Mouse (Mus musculus): Measurements from ENCODE around the gene Zfp598. TPM values are rescaled to one million over a fixed set of nuclear protein-coding genes. Genes with fewer than 3 reads are reported as not detected.

Zfp598 gene
- polyA plus RNA-seq, 1 experiment from 2014 or later = 13.7 TPM

DNA sequence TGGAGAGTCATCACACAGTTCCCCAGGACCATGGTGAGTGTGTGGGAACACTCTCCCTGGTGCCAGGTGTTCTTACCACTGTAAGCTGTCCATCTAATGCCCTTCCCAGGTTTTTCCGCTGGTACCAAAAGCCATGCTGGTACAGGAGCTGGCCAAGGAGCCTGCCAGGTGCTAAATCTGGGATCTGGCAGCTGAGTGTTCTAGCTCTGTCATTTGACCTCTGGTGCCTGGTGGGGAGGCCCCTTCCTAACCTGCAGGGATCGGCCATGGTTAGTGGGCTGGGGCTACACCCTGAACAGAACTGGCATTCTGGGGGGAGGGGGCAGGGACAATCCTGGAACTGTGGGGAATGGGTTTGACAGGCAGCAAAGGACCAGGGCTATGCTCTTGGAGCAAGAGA lies 58.1 kb downstream of the Zfp598 start, which contains the start of gene Rpl3l:
Gene Rpl3l, plus strand, starts transcription at position 203 of the 400 bp plus-strand sequence.
- no peak within 1 kb of the TSS for H3K9ac ChIP-seq (ENCODE audit: low read length)
- H3K36me3 ChIP-seq (ENCODE audit: control insufficient read depth, insufficient read depth, low read length) = no peaks in the 10 kb centered on the region
- H3K27me3 ChIP-seq (ENCODE audit: control insufficient read depth, insufficient read depth, low read length) = no peaks in the 10 kb centered on the region; the same call in 1 of the 2 replicates
- H3K9me3 ChIP-seq (replicated peaks; ENCODE audit: control insufficient read depth, low read length) = no peaks in the 10 kb centered on the region
- H3K4me3 ChIP-seq (replicated peaks; ENCODE audit: low read length) = no peak within 1 kb of the TSS
- peaks cover 6% of the 10 kb centered on the region; the same call in 1 of the 2 replicates for H3K4me1 ChIP-seq (ENCODE audit: control insufficient read depth, insufficient read depth, low read length)
- WGBS = 63% methylated on average over 2 of the region's 2 CpGs
- H3K4me2 ChIP-seq (ENCODE audit: low read depth, low read length) = no peak within 1 kb of the TSS
- no peak for ATAC-seq (ENCODE audit: insufficient read depth, low FRiP score)
- H3K27ac ChIP-seq (ENCODE audit: low read length) = no peak within 1 kb of the TSS

DNA sequence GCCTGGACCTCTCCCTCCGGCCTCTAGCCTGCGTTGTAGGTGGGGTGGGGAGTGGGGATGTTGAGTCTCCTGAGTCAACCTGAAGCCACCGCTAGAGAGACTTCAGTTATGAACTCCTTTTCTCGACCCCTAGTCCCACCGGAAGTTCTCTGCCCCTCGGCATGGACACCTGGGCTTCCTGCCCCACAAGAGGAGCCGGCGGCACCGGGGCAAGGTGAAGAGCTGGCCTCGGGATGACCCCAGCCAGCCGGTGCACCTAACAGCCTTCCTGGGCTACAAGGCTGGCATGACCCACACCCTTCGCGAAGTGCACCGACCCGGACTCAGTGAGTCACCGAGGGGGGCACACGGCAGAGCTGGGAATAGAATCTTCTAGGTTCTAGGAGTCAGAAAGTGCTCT lies 58.7 kb downstream of the Zfp598 start:
- no peak overlapping the region for H3K27ac ChIP-seq (ENCODE audit: low read length)
- H3K36me3 ChIP-seq (ENCODE audit: control insufficient read depth, insufficient read depth, low read length) = no peaks in the 10 kb centered on the region
- H3K27me3 ChIP-seq (ENCODE audit: control insufficient read depth, insufficient read depth, low read length) = no peaks in the 10 kb centered on the region; the same call in 1 of the 2 replicates
- no peak overlapping the region for H3K4me3 ChIP-seq (replicated peaks; ENCODE audit: low read length)
- H3K9ac ChIP-seq (ENCODE audit: low read length) = no peak overlapping the region
- no peak overlapping the region for H3K4me2 ChIP-seq (ENCODE audit: low read depth, low read length)
- 69% methylated on average over 17 of the region's 17 CpGs for WGBS
- peaks cover 2% of the 10 kb centered on the region; the same call in 1 of the 2 replicates for H3K4me1 ChIP-seq (ENCODE audit: control insufficient read depth, insufficient read depth, low read length)
- no peak for ATAC-seq (ENCODE audit: insufficient read depth, low FRiP score)
- H3K9me3 ChIP-seq (replicated peaks; ENCODE audit: control insufficient read depth, low read length) = no peaks in the 10 kb centered on the region

DNA sequence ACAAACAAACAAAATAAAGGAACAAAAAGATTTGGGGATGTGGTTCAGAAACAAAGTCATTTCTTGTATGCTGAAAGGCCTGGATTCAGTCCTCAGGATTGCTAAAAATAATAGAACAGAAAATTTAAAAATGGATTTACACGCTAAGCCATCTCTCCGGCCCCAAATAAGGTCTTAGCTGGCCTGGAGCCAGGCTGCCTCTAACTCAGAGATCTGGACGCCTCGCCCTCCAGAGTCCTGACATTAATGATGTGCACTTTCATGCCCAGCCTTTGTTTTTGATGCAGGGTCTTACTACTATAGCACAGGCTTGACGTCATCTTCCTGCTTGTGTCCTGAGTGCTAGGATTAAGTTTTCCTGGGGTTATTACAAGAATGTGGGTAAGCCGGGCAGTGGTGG lies 59.6 kb downstream of the Zfp598 start:
- no peak overlapping the region for H3K9ac ChIP-seq (ENCODE audit: low read length)
- no peak overlapping the region for H3K4me2 ChIP-seq (ENCODE audit: low read depth, low read length)
- no peak overlapping the region for H3K27ac ChIP-seq (ENCODE audit: low read length)
- no peaks in the 10 kb centered on the region; the same call in 1 of the 2 replicates for H3K27me3 ChIP-seq (ENCODE audit: control insufficient read depth, insufficient read depth, low read length)
- 58% methylated on average over 6 of the region's 6 CpGs for WGBS
- ATAC-seq (ENCODE audit: insufficient read depth, low FRiP score) = no peak
- H3K36me3 ChIP-seq (ENCODE audit: control insufficient read depth, insufficient read depth, low read length) = no peaks in the 10 kb centered on the region
- H3K9me3 ChIP-seq (replicated peaks; ENCODE audit: control insufficient read depth, low read length) = no peaks in the 10 kb centered on the region
- no peak overlapping the region for H3K4me3 ChIP-seq (replicated peaks; ENCODE audit: low read length)
- no peaks in the 10 kb centered on the region for H3K4me1 ChIP-seq (ENCODE audit: control insufficient read depth, insufficient read depth, low read length)

DNA sequence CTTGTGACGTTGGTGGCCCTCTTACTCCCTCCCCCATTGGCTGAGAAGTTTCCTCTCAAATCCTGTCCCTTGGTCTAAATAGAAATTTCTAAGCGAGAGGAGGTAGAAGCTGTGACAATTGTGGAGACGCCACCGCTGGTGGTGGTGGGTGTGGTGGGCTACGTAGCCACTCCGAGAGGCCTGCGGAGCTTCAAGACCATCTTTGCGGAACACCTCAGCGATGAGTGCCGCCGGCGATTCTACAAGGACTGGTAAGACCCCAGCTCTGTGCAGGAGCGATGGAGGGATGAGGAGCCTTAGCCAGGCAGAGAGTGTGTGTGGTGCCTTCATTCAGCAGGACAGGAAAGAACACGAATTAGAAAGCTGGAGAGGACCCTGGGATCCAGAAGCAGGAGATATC lies 61.3 kb downstream of the Zfp598 start:
- Histone ChIP-seq H3K4me2 (ENCODE audit: low read depth, low read length) (no peak overlapping the region), H3K27ac (ENCODE audit: low read length) (no peak overlapping the region), H3K27me3 (ENCODE audit: control insufficient read depth, insufficient read depth, low read length) (no peaks in the 10 kb centered on the region; the same call in 1 of the 2 replicates), H3K4me1 (ENCODE audit: control insufficient read depth, insufficient read depth, low read length) (peaks cover 2% of the 10 kb centered on the region), H3K9ac (ENCODE audit: low read length) (no peak overlapping the region), H3K36me3 (ENCODE audit: control insufficient read depth, insufficient read depth, low read length) (no peaks in the 10 kb centered on the region), H3K9me3 (replicated peaks; ENCODE audit: control insufficient read depth, low read length) (no peaks in the 10 kb centered on the region), H3K4me3 (replicated peaks; ENCODE audit: low read length) (no peak overlapping the region)
- WGBS = 81% methylated on average over 14 of the region's 14 CpGs
- ATAC-seq (ENCODE audit: insufficient read depth, low FRiP score) = no peak

Other genes starting within 250 kb of the Zfp598 start
- 153 and 166 TPM in 2 replicates for gene Eci1, start 243.0 kb upstream of the Zfp598 start, polyA plus RNA-seq (2015; fragmentation: Nextera tagmentation; extraction: Ambion mirVana)
- gene Dnase1l2, start 226.6 kb upstream of the Zfp598 start, polyA plus RNA-seq (2015; fragmentation: Nextera tagmentation; extraction: Ambion mirVana) = 9.2 and 19.9 TPM in 2 replicates
- 29.4 and 35.0 TPM in 2 replicates for gene E4f1, start 199.4 kb upstream of the Zfp598 start, polyA plus RNA-seq (2015; fragmentation: Nextera tagmentation; extraction: Ambion mirVana)
- gene Pgp, start 199.3 kb upstream of the Zfp598 start, polyA plus RNA-seq (2015; fragmentation: Nextera tagmentation; extraction: Ambion mirVana) = 49.6 and 54.5 TPM in 2 replicates
- 0.36 and 0.46 TPM in 2 replicates for gene Bricd5, start 195.8 kb upstream of the Zfp598 start, polyA plus RNA-seq (2015; fragmentation: Nextera tagmentation; extraction: Ambion mirVana)
- gene Mlst8, start 190.6 kb upstream of the Zfp598 start, polyA plus RNA-seq (2015; fragmentation: Nextera tagmentation; extraction: Ambion mirVana) = 29.0 and 33.6 TPM in 2 replicates
- 1.5 and 2.3 TPM in 2 replicates for gene Caskin1, start 181.1 kb upstream of the Zfp598 start, polyA plus RNA-seq (2015; fragmentation: Nextera tagmentation; extraction: Ambion mirVana)
- gene Traf7, start 141.7 kb upstream of the Zfp598 start, polyA plus RNA-seq (2015; fragmentation: Nextera tagmentation; extraction: Ambion mirVana) = 80.6 and 104 TPM in 2 replicates
- gene Rab26, start 135.5 kb upstream of the Zfp598 start, polyA plus RNA-seq (2015; fragmentation: Nextera tagmentation; extraction: Ambion mirVana) = 7.9 and 9.4 TPM in 2 replicates
- gene Pkd1, start 119.9 kb upstream of the Zfp598 start, polyA plus RNA-seq (2015; fragmentation: Nextera tagmentation; extraction: Ambion mirVana) = 21.7 and 22.2 TPM in 2 replicates
- 53.1 and 57.2 TPM in 2 replicates for gene Tsc2, start 37.1 kb upstream of the Zfp598 start, polyA plus RNA-seq (2015; fragmentation: Nextera tagmentation; extraction: Ambion mirVana)
- gene Nthl1, start 37.0 kb upstream of the Zfp598 start, polyA plus RNA-seq (2015; fragmentation: Nextera tagmentation; extraction: Ambion mirVana) = 18.0 and 19.1 TPM in 2 replicates
- gene Slc9a3r2, start 19.4 kb upstream of the Zfp598 start, polyA plus RNA-seq (2015; fragmentation: Nextera tagmentation; extraction: Ambion mirVana) = 38.0 and 39.0 TPM in 2 replicates
- 0.37 and 0.39 TPM in 2 replicates for gene Npw, start 11.2 kb upstream of the Zfp598 start, polyA plus RNA-seq (2015; fragmentation: Nextera tagmentation; extraction: Ambion mirVana)
- gene Syngr3, start 20.3 kb downstream of the Zfp598 start, polyA plus RNA-seq (2015; fragmentation: Nextera tagmentation; extraction: Ambion mirVana) = 6.1 and 6.2 TPM in 2 replicates
- 34.5 and 35.2 TPM in 2 replicates for gene Gfer, start 26.5 kb downstream of the Zfp598 start, polyA plus RNA-seq (2015; fragmentation: Nextera tagmentation; extraction: Ambion mirVana)
- 3.8 and 5.8 TPM in 2 replicates for gene Noxo1, start 26.5 kb downstream of the Zfp598 start, polyA plus RNA-seq (2015; fragmentation: Nextera tagmentation; extraction: Ambion mirVana)
- gene Tbl3, start 38.0 kb downstream of the Zfp598 start, polyA plus RNA-seq (2015; fragmentation: Nextera tagmentation; extraction: Ambion mirVana) = 63.6 and 70.4 TPM in 2 replicates
- gene Rnf151, start 48.4 kb downstream of the Zfp598 start, polyA plus RNA-seq (2015; fragmentation: Nextera tagmentation; extraction: Ambion mirVana) = 0.14 TPM in 1 of 2 replicates, not detected in the other
- gene Rps2, start 48.4 kb downstream of the Zfp598 start, polyA plus RNA-seq (2015; fragmentation: Nextera tagmentation; extraction: Ambion mirVana) = 1,212 and 1,230 TPM in 2 replicates
- gene Ndufb10, start 54.8 kb downstream of the Zfp598 start, polyA plus RNA-seq (2015; fragmentation: Nextera tagmentation; extraction: Ambion mirVana) = 225 and 246 TPM in 2 replicates
- gene Rpl3l, start 58.1 kb downstream of the Zfp598 start, polyA plus RNA-seq (2015; fragmentation: Nextera tagmentation; extraction: Ambion mirVana) = 0.25 and 0.57 TPM in 2 replicates
- 40.3 and 45.5 TPM in 2 replicates for gene Msrb1, start 67.0 kb downstream of the Zfp598 start, polyA plus RNA-seq (2015; fragmentation: Nextera tagmentation; extraction: Ambion mirVana)
- 0.81 and 1.0 TPM in 2 replicates for gene Hs3st6, start 83.3 kb downstream of the Zfp598 start, polyA plus RNA-seq (2015; fragmentation: Nextera tagmentation; extraction: Ambion mirVana)
- gene Meiob, start 134.6 kb downstream of the Zfp598 start, polyA plus RNA-seq (2015; fragmentation: Nextera tagmentation; extraction: Ambion mirVana) = 0.10 TPM in 1 of 2 replicates, not detected in the other
- 50.9 and 53.1 TPM in 2 replicates for gene Hagh, start 170.5 kb downstream of the Zfp598 start, polyA plus RNA-seq (2015; fragmentation: Nextera tagmentation; extraction: Ambion mirVana)
- gene Fahd1, start 180.7 kb downstream of the Zfp598 start, polyA plus RNA-seq (2015; fragmentation: Nextera tagmentation; extraction: Ambion mirVana) = 29.9 and 36.5 TPM in 2 replicates
- 3.7 and 4.2 TPM in 2 replicates for gene Igfals, start 196.3 kb downstream of the Zfp598 start, polyA plus RNA-seq (2015; fragmentation: Nextera tagmentation; extraction: Ambion mirVana)
- gene Nubp2, start 216.7 kb downstream of the Zfp598 start, polyA plus RNA-seq (2015; fragmentation: Nextera tagmentation; extraction: Ambion mirVana) = 44.1 and 47.9 TPM in 2 replicates
- 31.5 and 32.7 TPM in 2 replicates for gene Spsb3, start 217.0 kb downstream of the Zfp598 start, polyA plus RNA-seq (2015; fragmentation: Nextera tagmentation; extraction: Ambion mirVana)
- gene Eme2, start 225.4 kb downstream of the Zfp598 start, polyA plus RNA-seq (2015; fragmentation: Nextera tagmentation; extraction: Ambion mirVana) = 32.3 and 33.5 TPM in 2 replicates
- 91.2 and 96.2 TPM in 2 replicates for gene Mrps34, start 225.4 kb downstream of the Zfp598 start, polyA plus RNA-seq (2015; fragmentation: Nextera tagmentation; extraction: Ambion mirVana)
- 63.1 and 64.8 TPM in 2 replicates for gene Nme3, start 226.8 kb downstream of the Zfp598 start, polyA plus RNA-seq (2015; fragmentation: Nextera tagmentation; extraction: Ambion mirVana)